Mouse (Mus musculus): ENCODE data around the gene Taf4.

GRCm38 (mm10) chr2:179961420-179961819 is 15.0 kb downstream of the Taf4 start:
- TF ChIP-seq CEBPB (IDR thresholded peaks at IDR 0.05; ENCODE audit: insufficient read depth, poor library complexity, severe bottlenecking) (no peak), POLR2AphosphoS2 (IDR thresholded peaks at IDR 0.05; ENCODE audit: insufficient read length, low read depth) (no peak), POLR2A (IDR thresholded peaks at IDR 0.05; ENCODE audit: insufficient read length, low read depth) (no peak), MYOG (IDR thresholded peaks at IDR 0.05; ENCODE audit: control insufficient read depth in 1 of 3, insufficient read depth in 1 of 3, insufficient read length in 2 of 3, low read depth in 2 of 3) (no peak)
